Mouse (Mus musculus) v-Abl transformed pro-B cells (cell line): ENCODE results near the gene D8Ertd738e.

Experiments used
- in situ Hi-C, 2 experiments: fragments of 400-800 bp; cut with MboI; formaldehyde crosslinking; loops; one replicate each; pipeline ENCODE4 v1.15.1; 2025; ENCODE audit not compliant: unreplicated experiment in 2 of 2

The D8Ertd738e gene

GRCm38 (mm10) chr8:84206666-84207065 is 42.9 kb downstream of the D8Ertd738e start:
- in situ Hi-C loops: loop anchor here in 1 of 2 experiments (10.0 kb wide), 1 partner anchor 498 kb away; the partner anchor contains the start of gene Lyl1

- in situ Hi-C loops: loop anchor here in 1 of 2 experiments (10.0 kb wide), 1 partner anchor 500 kb away; the partner anchor contains the start of gene Lyl1
Observed at GRCm38 (mm10) chr8:84205073-84205472, 44.4 kb downstream of the D8Ertd738e start.

- in situ Hi-C loops: loop anchor here in 1 of 2 experiments (10.0 kb wide), 1 partner anchor 501 kb away; the partner anchor contains the start of gene Lyl1
Observed at GRCm38 (mm10) chr8:84203975-84204772, 45.3 kb downstream of the D8Ertd738e start.

- in situ Hi-C loops: loop anchor here in 1 of 2 experiments (10.0 kb wide), 1 partner anchor 502 kb away; the partner anchor contains the start of gene Lyl1
Observed at GRCm38 (mm10) chr8:84202938-84203917, 46.3 kb downstream of the D8Ertd738e start.

- in situ Hi-C loops: loop anchor here in 1 of 2 experiments (10.0 kb wide), 1 partner anchor 502 kb away; the partner anchor contains the start of gene Lyl1
Observed at GRCm38 (mm10) chr8:84202466-84202865, 47.1 kb downstream of the D8Ertd738e start.

GRCm38 (mm10) chr8:84201545-84202245 is 47.8 kb downstream of the D8Ertd738e start:
- in situ Hi-C loops: loop anchor here in 1 of 2 experiments (10.0 kb wide), 1 partner anchor 503 kb away; the partner anchor contains the start of gene Lyl1

- in situ Hi-C loops: loop anchor here in 1 of 2 experiments (10.0 kb wide), 1 partner anchor 504 kb away; the partner anchor contains the start of gene Lyl1
Observed at GRCm38 (mm10) chr8:84200652-84201544, 48.6 kb downstream of the D8Ertd738e start.

GRCm38 (mm10) chr8:84200126-84200555 is 49.4 kb downstream of the D8Ertd738e start:
- in situ Hi-C loops: loop anchor here in 1 of 2 experiments (10.0 kb wide), 1 partner anchor 505 kb away; the partner anchor contains the start of gene Lyl1

- in situ Hi-C loops: loop anchor here in 1 of 2 experiments (10.0 kb wide), 1 partner anchor 505 kb away; the partner anchor contains the start of gene Lyl1
Observed at GRCm38 (mm10) chr8:84199348-84200125, 50.0 kb downstream of the D8Ertd738e start.

- in situ Hi-C loops: no loop called here
Observed at GRCm38 (mm10) chr8:84198871-84199270, 50.6 kb downstream of the D8Ertd738e start.

GRCm38 (mm10) chr8:84197922-84198774 is 51.4 kb downstream of the D8Ertd738e start:
- in situ Hi-C loops: no loop called here

- in situ Hi-C loops: no loop called here
Observed at GRCm38 (mm10) chr8:84197141-84197921, 52.2 kb downstream of the D8Ertd738e start.
